Mouse (Mus musculus) ES-E14 (cell line): ENCODE data around the gene Fbxo6.
"Not testable (repeated sequence)": the region's sequence is repeated elsewhere in the genome, so short reads cannot be mapped to it uniquely, and the experiment has no call there.

Experiments
- CHD2 ChIP-seq: IDR thresholded peaks from 2 replicates; pipeline ENCODE4 v1.6.1; 2014; ENCODE audit warnings: mild to moderate bottlenecking, low read depth, low read length, inconsistent platforms
- HCFC1 ChIP-seq: IDR thresholded peaks from 2 replicates; pipeline ENCODE4 v1.6.1; 2012; ENCODE audit warnings: low read length, inconsistent platforms, borderline replicate concordance; ENCODE audit not compliant: insufficient read depth
- ZC3H11A ChIP-seq: IDR thresholded peaks from 2 replicates; pipeline ENCODE4 v1.6.1; 2012; ENCODE audit warnings: low read depth, mild to moderate bottlenecking, inconsistent platforms, low read length, borderline replicate concordance
- ZNF384 ChIP-seq: IDR thresholded peaks from 2 replicates; pipeline ENCODE4 v1.6.1; 2012; ENCODE audit warnings: low read depth, low read length, inconsistent platforms

DNA sequence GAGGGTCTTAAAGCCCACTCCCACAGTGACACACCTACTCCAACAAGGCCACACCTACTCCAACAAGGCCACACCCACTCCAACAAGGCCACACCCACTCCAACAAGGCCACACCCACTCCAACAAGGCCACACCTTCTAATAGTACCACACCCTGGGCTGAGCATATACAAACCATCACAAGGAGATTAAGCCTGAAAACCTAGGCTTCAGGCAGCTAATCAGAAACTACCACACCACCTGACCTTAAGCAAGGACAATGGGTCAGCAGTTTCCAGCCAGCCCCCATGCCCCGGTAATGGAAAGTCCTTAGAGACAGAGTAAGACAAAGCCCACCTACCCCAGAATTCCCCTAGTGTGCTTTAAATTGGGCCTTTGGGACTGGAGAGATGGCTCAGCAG, 36.8 kb upstream of the Fbxo6 start:
- TF ChIP-seq HCFC1, ZNF384, CHD2, ZC3H11A: not testable (repeated sequence)
